Mouse (Mus musculus): Measurements from ENCODE around the gene Gm6525. TPM values are rescaled to one million over a fixed set of nuclear protein-coding genes. Genes with fewer than 3 reads are reported as not detected.

The Gm6525 gene
- polyA plus RNA-seq, 1 experiment from 2014 or later = 0.27 TPM

DNA sequence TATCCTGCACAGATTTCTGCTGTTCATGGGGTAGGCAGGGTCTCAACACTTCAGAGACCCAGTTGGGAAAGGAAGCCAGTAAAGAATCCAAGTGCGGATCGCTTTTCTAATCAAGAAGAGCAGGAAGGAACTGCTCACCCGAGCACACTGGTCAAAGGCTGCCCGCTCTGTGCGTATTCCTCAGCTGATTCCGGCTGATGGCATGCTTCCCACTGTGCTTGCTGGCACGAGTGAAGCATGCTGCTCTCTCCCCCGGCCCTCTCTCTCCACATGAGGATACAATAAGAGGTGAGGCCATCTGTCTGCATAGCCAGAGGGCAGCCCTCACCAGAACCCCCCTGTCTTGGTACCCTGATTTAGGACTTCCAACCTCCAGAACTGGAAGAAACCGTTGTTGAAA, 41.3 kb downstream of the Gm6525 start:
- H3K27ac ChIP-seq (ENCODE audit: low read length) = no peak overlapping the region

DNA sequence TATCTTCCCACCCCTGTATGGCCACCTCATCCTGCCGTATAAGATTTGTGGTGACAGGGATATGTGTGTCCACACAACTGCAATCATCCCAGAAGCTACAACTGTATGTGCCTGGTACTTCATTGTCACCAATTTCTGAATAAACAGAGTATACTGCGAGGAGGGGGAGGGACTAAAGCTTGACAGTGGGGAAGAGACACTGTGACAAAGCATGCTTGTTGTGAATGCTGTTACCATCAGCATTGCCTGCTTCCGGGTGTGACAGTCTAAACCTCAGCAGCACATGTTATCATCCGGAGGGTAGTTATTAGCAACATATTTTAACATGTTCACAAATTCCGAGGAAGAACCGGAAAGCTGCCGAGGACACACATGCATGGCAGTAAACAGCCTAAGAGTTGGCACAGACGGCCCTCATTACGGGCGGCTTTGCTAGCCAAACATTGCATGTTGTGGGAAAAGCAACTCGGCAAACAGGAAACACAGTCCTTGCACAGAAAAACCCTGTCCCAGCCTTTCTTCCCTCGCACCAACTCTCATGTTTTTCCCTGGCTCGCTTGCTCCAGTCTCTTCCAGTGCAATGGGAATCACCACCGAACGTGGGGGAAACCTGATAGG, 41.9 kb downstream of the Gm6525 start:
- H3K9ac ChIP-seq (ENCODE audit: low read depth, low read length) = no peak overlapping the region
- no peak overlapping the region for H3K4me2 ChIP-seq (ENCODE audit: low read depth, low read length)
- no peaks in the 10 kb centered on the region for H3K9me3 ChIP-seq (replicated peaks; ENCODE audit: control insufficient read depth, low read length)
- no peak overlapping the region for H3K4me3 ChIP-seq (ENCODE audit: low read depth, low read length)
- no peak for ATAC-seq (ENCODE audit: low read depth)
- no peak overlapping the region for H3K27ac ChIP-seq (ENCODE audit: low read length)
- H3K27me3 ChIP-seq (ENCODE audit: control insufficient read depth, insufficient read depth, low read depth, low read length) = peaks cover 9% of the 10 kb centered on the region
- WGBS (ENCODE audit: insufficient replicate concordance) = 67% methylated on average over 15 of the region's 15 CpGs
- H3K36me3 ChIP-seq (ENCODE audit: control insufficient read depth, insufficient read depth) = no peaks in the 10 kb centered on the region
- no peaks in the 10 kb centered on the region for H3K4me1 ChIP-seq (ENCODE audit: control insufficient read depth, low read depth, low read length)

More for the DNA sequence above, 41.3 kb downstream of the Gm6525 start:
- H3K4me2 ChIP-seq (ENCODE audit: low read depth, low read length) = no peak overlapping the region
- no peaks in the 10 kb centered on the region for H3K4me1 ChIP-seq (ENCODE audit: control insufficient read depth, low read depth, low read length)
- H3K27me3 ChIP-seq (ENCODE audit: control insufficient read depth, insufficient read depth, low read depth, low read length) = peaks cover 4% of the 10 kb centered on the region
- 65% methylated on average over 9 of the region's 9 CpGs for WGBS (ENCODE audit: insufficient replicate concordance)
- H3K9me3 ChIP-seq (replicated peaks; ENCODE audit: control insufficient read depth, low read length) = no peaks in the 10 kb centered on the region
- no peaks in the 10 kb centered on the region for H3K36me3 ChIP-seq (ENCODE audit: control insufficient read depth, insufficient read depth)
- H3K4me3 ChIP-seq (ENCODE audit: low read depth, low read length) = no peak overlapping the region
- no peak for ATAC-seq (ENCODE audit: low read depth)
- no peak overlapping the region for H3K9ac ChIP-seq (ENCODE audit: low read depth, low read length)

DNA sequence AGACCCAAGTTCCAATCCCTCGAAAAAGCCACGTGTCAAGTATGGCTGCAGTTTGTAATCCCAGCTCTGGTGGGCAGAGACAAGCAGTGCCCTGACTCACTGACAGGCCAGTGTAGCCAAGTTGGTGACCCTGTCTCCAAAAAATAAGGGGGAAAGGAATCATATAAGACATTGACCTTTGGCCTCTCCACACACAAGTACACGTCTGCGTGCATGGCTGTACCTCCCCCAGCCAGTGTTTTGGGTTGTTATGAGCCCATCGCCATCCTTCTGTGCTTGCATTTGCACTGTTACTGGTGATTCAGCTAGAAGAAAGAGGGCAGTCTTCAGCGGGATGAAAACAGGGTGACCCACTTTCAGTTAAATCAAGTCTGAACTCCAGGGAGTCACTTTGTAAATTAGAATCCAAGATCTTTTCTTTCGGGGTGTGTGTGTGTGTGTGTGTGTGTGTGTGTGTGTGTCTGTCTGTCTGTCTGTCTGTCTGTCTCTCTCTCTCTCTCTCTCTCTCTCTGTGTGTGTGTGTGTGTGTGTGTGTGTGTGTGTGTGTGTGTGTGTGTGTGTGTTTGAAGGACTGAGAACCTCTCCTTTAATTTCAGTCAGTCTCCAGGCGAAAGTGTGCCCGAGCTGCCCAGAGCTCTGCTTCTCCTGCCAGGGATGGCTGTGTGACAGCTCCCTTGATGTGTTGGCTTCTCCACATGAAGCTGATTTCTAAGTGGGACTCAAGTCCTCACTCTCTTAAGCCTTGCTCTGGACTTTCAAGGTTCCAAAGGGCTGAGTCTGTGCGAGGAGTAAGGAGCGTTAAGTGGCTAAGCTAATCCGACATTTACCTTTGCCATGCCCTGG, 43.4 kb downstream of the Gm6525 start:
- Histone ChIP-seq H3K9ac (ENCODE audit: low read depth, low read length) (no peak overlapping the region), H3K9me3 (replicated peaks; ENCODE audit: control insufficient read depth, low read length) (no peaks in the 10 kb centered on the region), H3K4me1 (ENCODE audit: control insufficient read depth, low read depth, low read length) (no peaks in the 10 kb centered on the region), H3K36me3 (ENCODE audit: control insufficient read depth, insufficient read depth) (no peaks in the 10 kb centered on the region), H3K4me3 (ENCODE audit: low read depth, low read length) (no peak overlapping the region), H3K27me3 (ENCODE audit: control insufficient read depth, insufficient read depth, low read depth, low read length) (peaks cover 10% of the 10 kb centered on the region), H3K27ac (ENCODE audit: low read length) (no peak overlapping the region), H3K4me2 (ENCODE audit: low read depth, low read length) (no peak overlapping the region)
- 64% methylated on average over 12 of the region's 12 CpGs for WGBS (ENCODE audit: insufficient replicate concordance)
- no peak for ATAC-seq (ENCODE audit: low read depth)

DNA sequence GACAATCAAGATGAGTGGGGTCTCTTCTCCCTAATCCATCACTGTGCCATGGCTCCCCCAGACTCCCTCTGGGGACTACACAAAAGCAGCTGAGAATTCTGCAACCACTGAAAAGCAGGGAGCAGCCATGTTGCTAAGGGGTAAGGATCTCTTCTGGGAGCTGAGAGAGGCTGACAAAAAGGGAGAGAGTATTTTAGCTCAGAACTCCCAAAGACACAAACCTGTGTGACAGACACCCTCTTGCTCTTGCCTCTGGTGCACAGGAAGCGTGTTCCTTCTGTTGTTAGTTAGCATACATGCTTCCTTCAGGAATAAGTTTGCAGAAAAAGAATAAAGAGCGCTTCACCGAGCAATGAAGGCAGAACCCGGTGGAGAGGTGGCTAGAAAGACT, 44.1 kb downstream of the Gm6525 start:
- Histone ChIP-seq H3K9ac (ENCODE audit: low read depth, low read length) (no peak overlapping the region), H3K36me3 (ENCODE audit: control insufficient read depth, insufficient read depth) (no peaks in the 10 kb centered on the region), H3K4me1 (ENCODE audit: control insufficient read depth, low read depth, low read length) (no peaks in the 10 kb centered on the region), H3K9me3 (replicated peaks; ENCODE audit: control insufficient read depth, low read length) (no peaks in the 10 kb centered on the region), H3K4me3 (ENCODE audit: low read depth, low read length) (no peak overlapping the region), H3K27ac (ENCODE audit: low read length) (no peak overlapping the region), H3K4me2 (ENCODE audit: low read depth, low read length) (no peak overlapping the region), H3K27me3 (ENCODE audit: control insufficient read depth, insufficient read depth, low read depth, low read length) (peaks cover 10% of the 10 kb centered on the region)
- WGBS (ENCODE audit: insufficient replicate concordance) = 62% methylated on average over 4 of the region's 4 CpGs
- ATAC-seq (ENCODE audit: low read depth) = no peak

DNA sequence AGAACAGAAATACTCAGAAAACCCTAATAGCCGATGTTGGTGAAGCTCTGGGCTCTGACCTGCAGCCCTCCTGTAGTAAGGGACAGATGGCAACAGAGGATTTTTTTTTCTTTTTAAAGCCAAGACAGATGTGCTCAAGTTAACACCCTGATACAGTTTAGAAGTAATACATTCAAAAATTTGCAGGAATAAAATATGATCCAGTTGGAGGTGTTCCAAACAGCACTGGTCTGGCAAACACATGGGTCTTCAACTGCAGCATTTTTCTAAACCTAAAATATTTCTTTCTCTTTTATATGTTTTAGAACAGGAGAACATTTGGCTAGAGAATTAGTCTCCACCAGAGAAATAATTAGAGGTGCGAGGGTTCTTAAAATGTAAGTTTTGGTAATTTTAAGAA, 44.6 kb downstream of the Gm6525 start:
- Histone ChIP-seq H3K4me2 (ENCODE audit: low read depth, low read length) (no peak overlapping the region), H3K9ac (ENCODE audit: low read depth, low read length) (no peak overlapping the region), H3K4me1 (ENCODE audit: control insufficient read depth, low read depth, low read length) (no peaks in the 10 kb centered on the region), H3K9me3 (replicated peaks; ENCODE audit: control insufficient read depth, low read length) (no peaks in the 10 kb centered on the region), H3K27ac (ENCODE audit: low read length) (no peak overlapping the region), H3K4me3 (ENCODE audit: low read depth, low read length) (no peak overlapping the region), H3K36me3 (ENCODE audit: control insufficient read depth, insufficient read depth) (no peaks in the 10 kb centered on the region), H3K27me3 (ENCODE audit: control insufficient read depth, insufficient read depth, low read depth, low read length) (peaks cover 10% of the 10 kb centered on the region)
- no peak for ATAC-seq (ENCODE audit: low read depth)
- WGBS (ENCODE audit: insufficient replicate concordance) = 53% methylated on average over 2 of the region's 2 CpGs

DNA sequence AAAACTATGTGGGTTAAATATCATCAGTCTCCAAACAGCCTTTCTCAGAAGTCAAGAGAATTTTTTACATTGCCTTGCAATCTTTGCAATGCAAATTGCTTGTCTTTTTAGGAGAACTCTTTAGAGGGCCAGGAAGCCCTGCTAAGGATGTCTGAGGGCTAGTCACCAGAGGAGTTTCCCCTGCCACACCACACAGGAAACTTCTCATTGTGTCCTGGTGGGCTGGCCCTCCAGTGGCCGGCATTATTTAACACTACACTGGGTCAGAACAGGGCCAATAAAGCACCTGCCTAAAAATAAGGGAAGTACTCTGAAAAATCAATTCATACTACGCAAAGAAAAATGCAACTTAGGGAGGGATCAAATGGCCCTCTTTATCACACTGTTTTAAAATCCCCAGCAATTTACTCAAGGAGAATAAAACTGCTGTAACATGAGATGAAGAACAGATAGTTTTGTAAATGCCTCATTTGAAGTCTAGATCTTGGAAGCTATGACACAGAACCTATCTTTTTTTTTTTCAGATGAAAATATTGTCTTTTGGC, 45.3 kb downstream of the Gm6525 start:
- Histone ChIP-seq H3K9ac (ENCODE audit: low read depth, low read length) (no peak overlapping the region), H3K4me1 (ENCODE audit: control insufficient read depth, low read depth, low read length) (no peaks in the 10 kb centered on the region), H3K36me3 (ENCODE audit: control insufficient read depth, insufficient read depth) (no peaks in the 10 kb centered on the region), H3K27me3 (ENCODE audit: control insufficient read depth, insufficient read depth, low read depth, low read length) (peaks cover 10% of the 10 kb centered on the region), H3K4me2 (ENCODE audit: low read depth, low read length) (no peak overlapping the region), H3K9me3 (replicated peaks; ENCODE audit: control insufficient read depth, low read length) (no peaks in the 10 kb centered on the region), H3K4me3 (ENCODE audit: low read depth, low read length) (no peak overlapping the region), H3K27ac (ENCODE audit: low read length) (no peak overlapping the region)
- ATAC-seq (ENCODE audit: low read depth) = no peak
- 10% methylated on average over 2 of the region's 2 CpGs for WGBS (ENCODE audit: insufficient replicate concordance)

DNA sequence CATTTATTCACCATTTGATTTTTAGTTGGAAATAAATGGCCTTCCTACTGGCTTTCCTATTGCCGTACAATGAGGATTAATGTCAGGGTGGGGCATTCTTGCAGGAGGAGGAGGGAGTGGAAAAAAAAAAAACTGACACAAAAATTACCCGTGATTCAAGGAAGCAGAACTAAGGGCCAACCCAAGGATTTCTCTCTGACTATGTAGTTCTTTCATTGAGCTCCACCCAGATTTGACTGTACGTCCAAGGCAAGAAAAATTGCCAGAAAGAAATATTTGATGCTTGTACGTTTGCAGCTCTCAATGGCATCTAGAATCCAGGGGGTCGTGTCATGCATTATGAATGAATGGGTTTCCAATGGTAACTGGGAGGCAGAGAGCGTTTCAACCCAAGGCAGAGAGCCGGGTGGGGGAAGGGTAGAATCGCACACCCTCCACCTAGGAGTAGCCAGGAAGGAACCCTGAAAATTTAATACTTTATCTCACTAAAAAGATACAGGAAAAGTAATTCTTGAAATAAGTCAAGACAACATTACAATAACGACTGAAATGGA, 45.9 kb downstream of the Gm6525 start:
- no peak overlapping the region for H3K4me3 ChIP-seq (ENCODE audit: low read depth, low read length)
- no peak overlapping the region for H3K4me2 ChIP-seq (ENCODE audit: low read depth, low read length)
- no peak for ATAC-seq (ENCODE audit: low read depth)
- no peaks in the 10 kb centered on the region for H3K4me1 ChIP-seq (ENCODE audit: control insufficient read depth, low read depth, low read length)
- no peak overlapping the region for H3K9ac ChIP-seq (ENCODE audit: low read depth, low read length)
- H3K9me3 ChIP-seq (replicated peaks; ENCODE audit: control insufficient read depth, low read length) = no peaks in the 10 kb centered on the region
- peaks cover 10% of the 10 kb centered on the region for H3K27me3 ChIP-seq (ENCODE audit: control insufficient read depth, insufficient read depth, low read depth, low read length)
- no peaks in the 10 kb centered on the region for H3K36me3 ChIP-seq (ENCODE audit: control insufficient read depth, insufficient read depth)
- 10% methylated on average over 9 of the region's 9 CpGs for WGBS (ENCODE audit: insufficient replicate concordance)
- H3K27ac ChIP-seq (ENCODE audit: low read length) = no peak overlapping the region

DNA sequence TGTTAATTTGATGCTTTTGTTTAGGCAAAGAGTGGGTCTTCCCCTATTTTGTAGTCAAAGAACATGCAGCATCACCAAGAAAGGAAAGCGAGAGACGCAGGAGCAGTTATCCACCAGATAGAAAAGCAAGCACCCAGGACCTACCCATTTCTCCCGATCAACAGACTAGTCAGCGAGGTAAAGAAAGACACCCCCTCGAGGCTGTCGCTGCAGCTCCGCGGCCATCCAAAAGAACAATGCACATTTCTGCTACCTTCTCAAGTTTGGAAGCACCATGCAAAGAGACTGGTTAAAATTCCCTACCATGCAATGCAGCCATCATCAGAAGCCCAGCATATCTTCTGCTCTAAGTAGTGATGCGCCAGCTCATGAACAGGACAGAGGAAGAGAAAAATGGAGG, 46.4 kb downstream of the Gm6525 start:
- no peaks in the 10 kb centered on the region for H3K4me1 ChIP-seq (ENCODE audit: control insufficient read depth, low read depth, low read length)
- no peak overlapping the region for H3K27ac ChIP-seq (ENCODE audit: low read length)
- H3K9ac ChIP-seq (ENCODE audit: low read depth, low read length) = no peak overlapping the region
- WGBS (ENCODE audit: insufficient replicate concordance) = 5% methylated on average over 9 of the region's 9 CpGs
- no peak overlapping the region; the same call in 1 of the 2 replicates for H3K4me3 ChIP-seq (ENCODE audit: low read depth, low read length)
- ATAC-seq (ENCODE audit: low read depth) = no peak
- no peaks in the 10 kb centered on the region for H3K9me3 ChIP-seq (replicated peaks; ENCODE audit: control insufficient read depth, low read length)
- H3K36me3 ChIP-seq (ENCODE audit: control insufficient read depth, insufficient read depth) = no peaks in the 10 kb centered on the region
- peaks cover 10% of the 10 kb centered on the region for H3K27me3 ChIP-seq (ENCODE audit: control insufficient read depth, insufficient read depth, low read depth, low read length)
- H3K4me2 ChIP-seq (ENCODE audit: low read depth, low read length) = no peak overlapping the region

DNA sequence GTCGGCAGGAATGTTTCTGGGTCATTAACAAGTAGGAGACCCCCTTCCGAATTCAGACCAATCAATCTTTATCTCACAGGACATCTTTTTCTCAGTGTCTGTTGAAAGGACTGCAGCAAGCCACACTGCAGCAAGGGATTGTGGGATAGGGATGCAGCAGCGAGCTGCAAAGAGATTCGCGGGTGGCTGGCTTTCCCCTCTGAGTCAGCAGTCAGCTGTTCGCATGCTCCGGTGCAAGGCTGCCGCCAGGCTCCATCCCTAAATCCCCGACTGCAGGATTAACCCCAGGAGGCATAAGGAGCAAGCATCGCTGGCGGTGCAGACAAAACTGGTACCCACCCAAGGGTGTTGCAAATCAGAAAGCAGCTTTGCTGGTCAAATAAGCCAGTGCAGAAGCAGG, 46.8 kb downstream of the Gm6525 start:
- Histone ChIP-seq H3K27ac (ENCODE audit: low read length) (no peak overlapping the region), H3K4me2 (ENCODE audit: low read depth, low read length) (no peak overlapping the region), H3K4me1 (ENCODE audit: control insufficient read depth, low read depth, low read length) (no peaks in the 10 kb centered on the region), H3K27me3 (ENCODE audit: control insufficient read depth, insufficient read depth, low read depth, low read length) (peaks cover 10% of the 10 kb centered on the region), H3K9ac (ENCODE audit: low read depth, low read length) (no peak overlapping the region), H3K36me3 (ENCODE audit: control insufficient read depth, insufficient read depth) (no peaks in the 10 kb centered on the region), H3K9me3 (replicated peaks; ENCODE audit: control insufficient read depth, low read length) (no peaks in the 10 kb centered on the region), H3K4me3 (ENCODE audit: low read depth, low read length) (no peak overlapping the region; the same call in 1 of the 2 replicates)
- ATAC-seq (ENCODE audit: low read depth) = no peak
- 2% methylated on average over 11 of the region's 11 CpGs for WGBS (ENCODE audit: insufficient replicate concordance)
